Mouse (Mus musculus): Measurements from ENCODE around the gene Pde4b.

Pde4b gene

GRCm38 (mm10) chr4:102408938-102409337, 321.6 kb downstream of the Pde4b start:
- DNase-seq = no peak

GRCm38 (mm10) chr4:102413101-102413500, 325.8 kb downstream of the Pde4b start:
- DNase-seq = no peak

GRCm38 (mm10) chr4:102413794-102414193, 326.5 kb downstream of the Pde4b start:
- DNase-seq = no peak

- DNase-seq = no peak
Observed at GRCm38 (mm10) chr4:102414610-102415009, 327.3 kb downstream of the Pde4b start.

- no peak for DNase-seq
Observed at GRCm38 (mm10) chr4:102420794-102421397, 333.6 kb downstream of the Pde4b start.

GRCm38 (mm10) chr4:102421398-102421859, 334.1 kb downstream of the Pde4b start:
- peak; percentile 10 for DNase-seq

GRCm38 (mm10) chr4:102424104-102424503, 336.8 kb downstream of the Pde4b start:
- peak; percentile 9 for DNase-seq

GRCm38 (mm10) chr4:102425422-102425821, 338.1 kb downstream of the Pde4b start:
- no peak for DNase-seq

- DNase-seq = no peak
Observed at GRCm38 (mm10) chr4:102429730-102430341, 342.5 kb downstream of the Pde4b start.

GRCm38 (mm10) chr4:102432040-102432782, 344.9 kb downstream of the Pde4b start:
- DNase-seq = no peak

GRCm38 (mm10) chr4:102439401-102440118, 352.2 kb downstream of the Pde4b start:
- DNase-seq = no peak

GRCm38 (mm10) chr4:102440119-102440481, 352.8 kb downstream of the Pde4b start:
- DNase-seq = no peak

- no peak for DNase-seq
Observed at GRCm38 (mm10) chr4:102443533-102443932, 356.2 kb downstream of the Pde4b start.

GRCm38 (mm10) chr4:102444501-102444900, 357.2 kb downstream of the Pde4b start:
- DNase-seq = no peak

GRCm38 (mm10) chr4:102446160-102446945, 359.0 kb downstream of the Pde4b start:
- no peak for DNase-seq

- no peak for DNase-seq
Observed at GRCm38 (mm10) chr4:102456426-102456825, 369.1 kb downstream of the Pde4b start.

GRCm38 (mm10) chr4:102459216-102459999, 372.1 kb downstream of the Pde4b start:
- no peak for DNase-seq

- DNase-seq = no peak
Observed at GRCm38 (mm10) chr4:102478104-102478503, 390.8 kb downstream of the Pde4b start.

- no peak for DNase-seq
Observed at GRCm38 (mm10) chr4:102478860-102479259, 391.5 kb downstream of the Pde4b start.

GRCm38 (mm10) chr4:102480830-102481484, 393.6 kb downstream of the Pde4b start:
- DNase-seq = no peak

GRCm38 (mm10) chr4:102483354-102484018, 396.1 kb downstream of the Pde4b start:
- DNase-seq = no peak

Measured in right cerebral cortex, postnatal 14 days (tissue).